Mouse (Mus musculus): ENCODE results near the gene D130040H23Rik. TPM values are rescaled to one million over a fixed set of nuclear protein-coding genes. Genes with fewer than 3 reads are reported as not detected.

Gene D130040H23Rik
- 0.92 and 0.95 TPM in 2 replicates for total RNA-seq (2023)

GRCm38 (mm10) chr8:69270386-69271202 is at the start of gene D130040H23Rik:
TSS of gene D130040H23Rik (plus strand) at chr8:69271080.

Other genes with a start within 250 kb of the D130040H23Rik start
- gene Zfp930, start 62.0 kb upstream of the D130040H23Rik start, total RNA-seq (2023), result 2.0 and 2.8 TPM in 2 replicates
- gene Gm9495, start 182.5 kb downstream of the D130040H23Rik start, total RNA-seq (2023), result not detected in 2 replicates

Measured in neutrophil, adult 65 days (primary cell).